Mouse (Mus musculus) MEL (cell line): ENCODE measurements at regions not wholly inside any gene's neighbourhood (a gene's known extent, or its start where the extent isn't known, plus 50 kb on each side); places are given as distances from the start of the nearest gene placed in this dataset.

ENCODE experiments used
- CTCF ChIP-seq, 3 experiments: IDR thresholded peaks in 2 of 3; conservative IDR thresholded peaks in 1 of 3; 2 replicates each; pipeline ENCODE4 v1.5.1; 2011 to 2012; ENCODE audit warnings: low read length in 3 of 3, low read depth in 2 of 3, mild to moderate bottlenecking in 2 of 3, improper control_type of control experiment in 1 of 3, inconsistent platforms in 1 of 3, mixed read lengths in 1 of 3, moderate library complexity in 1 of 3; ENCODE audit not compliant: control insufficient read depth in 1 of 3, insufficient read depth in 1 of 3, poor library complexity in 1 of 3, severe bottlenecking in 1 of 3
- GATA1 ChIP-seq: IDR thresholded peaks from 2 replicates; pipeline ENCODE4 v1.6.1; 2011; ENCODE audit warnings: low read depth, low read length, improper control_type of control experiment
- NELFE ChIP-seq: IDR thresholded peaks from 2 replicates; pipeline ENCODE4 v1.6.1; 2011; ENCODE audit warnings: low read depth, low read length, improper control_type of control experiment
- POLR2A ChIP-seq, 2 experiments: IDR thresholded peaks; 2 replicates each; pipeline ENCODE4 v1.6.1; 2011 to 2012; ENCODE audit warnings: low read length in 2 of 2, mild to moderate bottlenecking in 2 of 2, control low read depth in 1 of 2, improper control_type of control experiment in 1 of 2, low read depth in 1 of 2, moderate library complexity in 1 of 2; ENCODE audit not compliant: control insufficient read depth in 1 of 2, insufficient read depth in 1 of 2, poor library complexity in 1 of 2
- USF2 ChIP-seq, 2 experiments: IDR thresholded peaks; 2 replicates each; pipeline ENCODE4 v1.6.1; 2011 to 2012; ENCODE audit warnings: improper control_type of control experiment in 2 of 2, low read length in 2 of 2, borderline replicate concordance in 1 of 2, inconsistent platforms in 1 of 2, low read depth in 1 of 2, mild to moderate bottlenecking in 1 of 2; ENCODE audit not compliant: insufficient read depth in 1 of 2

DNA sequence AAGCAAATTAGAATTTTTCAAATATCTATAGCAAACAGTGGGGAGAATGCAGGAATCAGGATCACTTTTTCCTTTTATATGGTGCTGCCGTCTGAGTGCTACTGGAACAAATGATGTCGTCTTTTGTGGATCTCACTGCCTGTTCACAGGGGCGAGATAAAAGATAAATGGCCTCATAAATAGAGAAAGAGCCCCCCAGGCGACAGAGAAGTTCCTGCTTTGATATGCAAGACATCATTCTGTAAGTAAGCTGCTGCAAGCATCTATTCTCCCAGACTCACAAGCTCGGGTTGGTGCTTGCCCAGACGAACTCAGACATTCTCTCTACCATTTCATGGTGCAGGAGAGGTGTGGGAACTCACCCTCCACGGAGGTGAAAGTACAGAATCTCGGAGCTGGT lies 377.6 kb upstream of the Cdh4 start:
- TF ChIP-seq USF2 (IDR thresholded peaks at IDR 0.05; ENCODE audit: borderline replicate concordance in 1 of 2, insufficient read depth in 1 of 2, low read depth in 1 of 2, low read length in 2 of 2) = no peak
- no peak for TF ChIP-seq POLR2A (IDR thresholded peaks at IDR 0.05; ENCODE audit: control insufficient read depth in 1 of 2, insufficient read depth in 1 of 2, low read depth in 1 of 2, low read length in 2 of 2, poor library complexity in 1 of 2)
- no peak for TF ChIP-seq GATA1
- TF ChIP-seq NELFE = no peak
- no peak for TF ChIP-seq CTCF (IDR thresholded peaks at IDR 0.05 in 2 of 3, conservative IDR thresholded peaks at IDR 0.05 in 1 of 3; ENCODE audit: control insufficient read depth in 1 of 3, insufficient read depth in 1 of 3, low read depth in 2 of 3, low read length in 3 of 3, poor library complexity in 1 of 3, severe bottlenecking in 1 of 3)
